Mouse (Mus musculus): ENCODE results near the gene Kdm5a. TPM values are rescaled to one million over a fixed set of nuclear protein-coding genes. Genes with fewer than 3 reads are reported as not detected.

Kdm5a gene
- polyA plus RNA-seq, 1 experiment: 7.5 TPM

DNA sequence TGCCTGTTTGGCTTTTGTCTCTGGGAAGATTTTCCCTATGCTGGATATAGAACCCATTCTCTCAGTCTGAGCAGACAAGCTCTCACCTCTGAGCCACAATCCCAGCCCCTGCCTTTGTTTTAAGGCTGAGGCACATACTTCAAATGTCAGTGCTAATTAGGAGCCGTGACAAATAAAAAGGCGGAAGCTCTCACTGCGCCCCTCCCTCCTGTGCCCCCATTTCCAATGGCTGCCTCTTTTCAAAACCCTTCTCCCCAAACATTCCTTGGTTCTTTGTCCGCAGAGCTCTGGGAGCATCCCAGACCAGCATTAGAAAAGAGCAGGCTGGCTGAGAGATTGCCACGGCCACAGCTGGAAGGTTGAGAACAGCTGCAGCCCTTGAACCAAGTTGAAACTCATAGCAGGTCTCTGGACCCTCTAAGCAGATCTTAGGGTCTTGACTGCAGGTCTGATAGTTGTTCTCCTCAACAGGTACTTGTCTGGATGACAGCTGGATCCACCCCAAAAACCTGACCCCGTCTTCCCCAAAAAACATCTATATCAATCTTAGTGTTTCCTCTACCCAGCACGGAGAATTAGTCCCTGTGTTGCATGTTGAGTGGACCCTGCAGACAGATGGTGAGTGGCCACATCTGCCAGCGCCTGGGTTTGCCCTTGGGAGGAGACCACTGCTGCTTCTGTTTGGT is 108.7 kb downstream of the Kdm5a start:
- no peaks in the 10 kb centered on the region for H3K27me3 ChIP-seq (ENCODE audit: control insufficient read depth, insufficient read depth, insufficient read length)
- H3K79me2 ChIP-seq (ENCODE audit: control insufficient read depth, insufficient read depth): peaks cover 50% of the 10 kb centered on the region
- no peak overlapping the region for H3K4me3 ChIP-seq
- H3ac ChIP-seq (ENCODE audit: control insufficient read depth, insufficient read length): no peak overlapping the region
- TF ChIP-seq TCF3 (IDR thresholded peaks at IDR 0.05; ENCODE audit: insufficient read length, low read depth) (no peak), SRF (IDR thresholded peaks at IDR 0.05; ENCODE audit: control insufficient read depth, insufficient read length, low read depth) (no peak), REST (IDR thresholded peaks at IDR 0.05; ENCODE audit: insufficient read depth, insufficient read length) (no peak), MYOG (IDR thresholded peaks at IDR 0.05; ENCODE audit: control insufficient read depth in 1 of 3, insufficient read depth in 1 of 3, insufficient read length in 2 of 3, low read depth in 2 of 3) (no peak), USF1 (IDR thresholded peaks at IDR 0.05; ENCODE audit: low read depth) (no peak), E2F4 (IDR thresholded peaks at IDR 0.05; ENCODE audit: insufficient read depth) (no peak)
- H3K36me3 ChIP-seq (ENCODE audit: control insufficient read depth, insufficient read depth): peaks cover 2% of the 10 kb centered on the region
- H3K4me2 ChIP-seq (ENCODE audit: low read depth): no peak overlapping the region

DNA sequence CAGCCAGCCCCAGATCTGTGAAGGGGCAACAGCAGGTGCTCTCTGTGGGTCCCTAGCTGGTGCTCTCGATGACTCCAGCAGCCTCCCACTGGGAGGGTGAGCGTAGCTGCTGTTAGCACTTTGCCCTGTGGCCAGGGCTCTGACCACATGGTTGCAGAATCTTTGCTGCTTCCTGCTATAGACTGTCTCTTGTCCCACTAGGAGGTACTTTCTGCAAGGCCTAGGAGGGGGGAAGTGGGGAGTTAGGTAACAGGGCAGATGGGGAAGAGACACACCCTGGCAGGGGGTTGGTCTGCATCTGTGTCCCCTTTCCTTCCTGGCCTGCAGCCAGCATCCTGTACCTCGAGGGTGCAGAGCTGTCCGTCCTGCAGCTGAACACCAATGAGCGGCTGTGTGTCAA is 109.5 kb downstream of the Kdm5a start:
- H3K4me2 ChIP-seq (ENCODE audit: low read depth): no peak overlapping the region
- peak in 2 of 3 experiments; percentile 37 for TF ChIP-seq MYOD1 (IDR thresholded peaks at IDR 0.05; ENCODE audit: control insufficient read depth in 1 of 3, insufficient read length in 2 of 3, low read depth in 2 of 3)
- TF ChIP-seq MYOG (IDR thresholded peaks at IDR 0.05; ENCODE audit: control insufficient read depth in 1 of 3, insufficient read depth in 1 of 3, insufficient read length in 2 of 3, low read depth in 2 of 3): peak in 1 of 3 experiments; percentile 15
- TF ChIP-seq TCF3 (IDR thresholded peaks at IDR 0.05; ENCODE audit: insufficient read length, low read depth): no peak
- H3K79me2 ChIP-seq (ENCODE audit: control insufficient read depth, insufficient read depth): peaks cover 41% of the 10 kb centered on the region
- peaks cover 3% of the 10 kb centered on the region for H3K36me3 ChIP-seq (ENCODE audit: control insufficient read depth, insufficient read depth)
- H3K4me3 ChIP-seq: no peak overlapping the region
- no peak overlapping the region for H3ac ChIP-seq (ENCODE audit: control insufficient read depth, insufficient read length)
- H3K27me3 ChIP-seq (ENCODE audit: control insufficient read depth, insufficient read depth, insufficient read length): no peaks in the 10 kb centered on the region

DNA sequence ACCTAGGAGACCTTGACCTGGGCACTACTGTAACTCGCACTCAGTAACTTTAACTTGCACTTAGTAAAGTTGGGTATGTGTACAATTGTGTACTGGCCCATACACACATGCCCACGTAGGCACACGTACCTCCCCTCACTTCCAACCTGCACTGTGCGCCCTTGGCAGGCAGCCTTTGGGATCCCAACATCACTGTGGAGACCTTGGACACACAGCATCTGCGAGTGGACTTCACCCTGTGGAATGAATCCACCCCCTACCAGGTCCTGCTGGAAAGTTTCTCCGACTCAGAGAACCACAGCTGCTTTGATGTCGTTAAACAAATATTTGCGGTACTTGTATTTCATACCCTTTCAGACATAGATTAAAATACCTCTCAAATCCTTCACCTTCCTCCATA is 111.4 kb downstream of the Kdm5a start:
- TF ChIP-seq POLR2A (IDR thresholded peaks at IDR 0.05; ENCODE audit: insufficient read length, low read depth) (no peak), CEBPB (IDR thresholded peaks at IDR 0.05; ENCODE audit: insufficient read depth, poor library complexity, severe bottlenecking) (no peak), TCF3 (IDR thresholded peaks at IDR 0.05; ENCODE audit: insufficient read length, low read depth) (no peak), E2F4 (IDR thresholded peaks at IDR 0.05; ENCODE audit: insufficient read depth) (no peak), POLR2AphosphoS2 (IDR thresholded peaks at IDR 0.05; ENCODE audit: insufficient read length, low read depth) (no peak), SRF (IDR thresholded peaks at IDR 0.05; ENCODE audit: control insufficient read depth, insufficient read length, low read depth) (no peak), USF1 (IDR thresholded peaks at IDR 0.05; ENCODE audit: low read depth) (no peak), REST (IDR thresholded peaks at IDR 0.05; ENCODE audit: insufficient read depth, insufficient read length) (no peak), MYOD1 (IDR thresholded peaks at IDR 0.05; ENCODE audit: control insufficient read depth in 1 of 3, insufficient read length in 2 of 3, low read depth in 2 of 3) (no peak), MYOG (IDR thresholded peaks at IDR 0.05; ENCODE audit: control insufficient read depth in 1 of 3, insufficient read depth in 1 of 3, insufficient read length in 2 of 3, low read depth in 2 of 3) (no peak), TCF12 (IDR thresholded peaks at IDR 0.05; ENCODE audit: insufficient read depth, poor library complexity, severe bottlenecking) (no peak), MAX (IDR thresholded peaks at IDR 0.05; ENCODE audit: low read depth) (no peak)
- Histone ChIP-seq H3K4me2 (ENCODE audit: low read depth) (no peak overlapping the region), H3K36me3 (ENCODE audit: control insufficient read depth, insufficient read depth) (peaks cover 12% of the 10 kb centered on the region), H3K27me3 (ENCODE audit: control insufficient read depth, insufficient read depth, insufficient read length) (no peaks in the 10 kb centered on the region), H3K4me3 (no peak overlapping the region), H3K79me2 (ENCODE audit: control insufficient read depth, insufficient read depth) (peaks cover 26% of the 10 kb centered on the region), H3ac (ENCODE audit: control insufficient read depth, insufficient read length) (no peak overlapping the region)

DNA sequence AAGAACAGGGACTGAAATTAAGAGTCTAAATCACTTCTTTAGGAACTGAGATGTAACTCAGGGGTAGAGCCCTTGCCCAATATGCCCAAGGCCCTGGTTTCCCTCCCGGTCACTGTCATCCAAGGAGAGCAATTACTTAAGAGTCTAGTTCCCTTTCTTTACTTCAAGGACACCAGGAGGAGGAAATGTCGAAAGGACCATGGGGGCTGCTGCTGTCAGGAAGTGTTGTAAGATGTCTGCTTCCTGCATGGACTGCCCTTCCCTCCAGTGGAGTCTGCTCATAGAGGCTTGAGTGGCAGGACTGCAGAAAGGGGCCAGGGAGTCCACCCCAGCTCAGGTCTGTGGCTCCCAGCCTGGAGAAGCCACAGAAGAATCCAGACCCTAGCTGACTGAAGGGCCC is 115.4 kb downstream of the Kdm5a start:
- Histone ChIP-seq H3K4me3 (no peak overlapping the region), H3K27me3 (ENCODE audit: control insufficient read depth, insufficient read depth, insufficient read length) (no peaks in the 10 kb centered on the region), H3ac (ENCODE audit: control insufficient read depth, insufficient read length) (no peak overlapping the region), H3K79me2 (ENCODE audit: control insufficient read depth, insufficient read depth) (no peaks in the 10 kb centered on the region), H3K36me3 (ENCODE audit: control insufficient read depth, insufficient read depth) (peaks cover 18% of the 10 kb centered on the region), H3K4me2 (ENCODE audit: low read depth) (no peak overlapping the region)
- TF ChIP-seq SRF (IDR thresholded peaks at IDR 0.05; ENCODE audit: control insufficient read depth, insufficient read length, low read depth) (no peak), MYOG (IDR thresholded peaks at IDR 0.05; ENCODE audit: control insufficient read depth in 1 of 3, insufficient read depth in 1 of 3, insufficient read length in 2 of 3, low read depth in 2 of 3) (no peak), TCF3 (IDR thresholded peaks at IDR 0.05; ENCODE audit: insufficient read length, low read depth) (no peak), MAX (IDR thresholded peaks at IDR 0.05; ENCODE audit: low read depth) (no peak), USF1 (IDR thresholded peaks at IDR 0.05; ENCODE audit: low read depth) (no peak)

DNA sequence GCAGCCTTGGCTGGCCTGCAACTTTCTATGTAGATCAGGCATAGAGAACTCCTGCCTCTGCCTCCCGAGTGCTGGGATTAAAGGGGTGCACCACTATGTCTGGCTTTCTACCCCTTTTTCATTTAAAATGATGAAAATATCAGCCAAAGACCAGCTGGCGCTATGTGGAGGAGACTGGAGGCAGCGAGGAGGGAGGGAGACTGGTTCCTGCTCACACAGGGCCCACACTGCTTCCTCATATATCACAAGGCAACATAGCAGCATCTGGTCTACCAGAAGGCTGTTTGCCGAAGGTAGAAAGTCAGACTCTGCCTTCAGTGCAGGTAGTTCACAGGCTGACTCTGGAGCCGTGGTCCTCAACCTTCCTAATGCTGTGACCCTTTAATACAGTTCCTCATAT is 116.4 kb downstream of the Kdm5a start:
- peaks cover 18% of the 10 kb centered on the region for H3K36me3 ChIP-seq (ENCODE audit: control insufficient read depth, insufficient read depth)
- H3K4me2 ChIP-seq (ENCODE audit: low read depth): no peak overlapping the region
- no peak overlapping the region for H3K4me3 ChIP-seq
- no peaks in the 10 kb centered on the region for H3K27me3 ChIP-seq (ENCODE audit: control insufficient read depth, insufficient read depth, insufficient read length)
- H3ac ChIP-seq (ENCODE audit: control insufficient read depth, insufficient read length): no peak overlapping the region
- TF ChIP-seq SRF (IDR thresholded peaks at IDR 0.05; ENCODE audit: control insufficient read depth, insufficient read length, low read depth): no peak
- no peak for TF ChIP-seq CEBPB (IDR thresholded peaks at IDR 0.05; ENCODE audit: insufficient read depth, poor library complexity, severe bottlenecking)
- no peak for TF ChIP-seq POLR2AphosphoS2 (IDR thresholded peaks at IDR 0.05; ENCODE audit: insufficient read length, low read depth)
- no peak for TF ChIP-seq REST (IDR thresholded peaks at IDR 0.05; ENCODE audit: insufficient read depth, insufficient read length)
- no peak for TF ChIP-seq MYOD1 (IDR thresholded peaks at IDR 0.05; ENCODE audit: control insufficient read depth in 1 of 3, insufficient read length in 2 of 3, low read depth in 2 of 3)
- no peak for TF ChIP-seq TCF12 (IDR thresholded peaks at IDR 0.05; ENCODE audit: insufficient read depth, poor library complexity, severe bottlenecking)
- H3K79me2 ChIP-seq (ENCODE audit: control insufficient read depth, insufficient read depth): no peaks in the 10 kb centered on the region
